Mouse (Mus musculus) heart, adult 2 months (tissue): ENCODE results near the gene Vegfb. TPM values are rescaled to one million over a fixed set of nuclear protein-coding genes. Genes with fewer than 3 reads are reported as not detected.
A peak's percentile ranks its signal among the peaks of the same experiment; 100 is the strongest.

Source experiments
- DNase-seq, 2 experiments: peaks; one replicate each; pipeline ENCODE4 v3.0.0; 2021
- H3K27ac ChIP-seq: fragments of 200-600 bp; 2 replicates; pipeline ENCODE4 v1.8.1; 2022
- H3K27me3 ChIP-seq: fragments of 200-500 bp; 2 replicates; pipeline ENCODE4 v1.6.1; 2012; ENCODE audit warnings: mild to moderate bottlenecking, low read length, inconsistent platforms, mixed read lengths; ENCODE audit not compliant: control insufficient read depth, insufficient read depth
- H3K36me3 ChIP-seq: fragments of 200-500 bp; 2 replicates; pipeline ENCODE4 v1.6.1; 2012; ENCODE audit warnings: low read length, inconsistent platforms; ENCODE audit not compliant: control insufficient read depth, insufficient read depth
- H3K4me1 ChIP-seq: fragments of 200-500 bp; 2 replicates; pipeline ENCODE4 v1.6.1; 2011; ENCODE audit warnings: low read length; ENCODE audit not compliant: control insufficient read depth, insufficient read depth
- H3K4me3 ChIP-seq: fragments of 200-600 bp; 2 replicates; pipeline ENCODE4 v1.8.1; 2022
- H3K79me2 ChIP-seq: fragments of 200-500 bp; replicated peaks from 2 replicates; pipeline ENCODE4 v1.6.1; 2012; ENCODE audit warnings: mild to moderate bottlenecking, inconsistent platforms, low read length, moderate library complexity, mixed read lengths; ENCODE audit not compliant: control insufficient read depth, insufficient read depth
- H3K9ac ChIP-seq: fragments of 200-500 bp; 2 replicates; pipeline ENCODE4 v1.6.1; 2012; ENCODE audit warnings: low read depth, mild to moderate bottlenecking, control low read depth, inconsistent platforms, low read length, mixed read lengths
- CTCF ChIP-seq: fragments of 200-600 bp; IDR thresholded peaks from 2 replicates; pipeline ENCODE4 v1.8.1; 2022; ENCODE audit warnings: antibody characterized with exemption, mild to moderate bottlenecking, moderate library complexity
- EP300 ChIP-seq: fragments of 200-500 bp; IDR thresholded peaks from 2 replicates; pipeline ENCODE4 v1.6.1; 2011; ENCODE audit warnings: low read depth, low read length, control low read depth; ENCODE audit not compliant: insufficient read depth
- POLR2A ChIP-seq: fragments of 200-500 bp; IDR thresholded peaks from 2 replicates; pipeline ENCODE4 v1.6.1; 2011; ENCODE audit warnings: mild to moderate bottlenecking, low read depth, low read length, control low read depth; ENCODE audit not compliant: insufficient read depth
- WGBS: fragments of 180-500 bp; shearing (Covaris S2); methylation state at CpG from one replicate; pipeline ENCODE4 v1.1.7; 2018; 5-methylcytosine and 5-hydroxymethylcytosine counted together
- intact Hi-C: fragments of 180-260 bp; cut with DNase I; formaldehyde crosslinking; loops from one replicate; pipeline ENCODE4 v1.15.1; 2025
- polyA plus RNA-seq: library from polyadenylated mRNA; depleted of rRNA; stranded (reverse); fragments of >200 nt; gene quantifications from 2 replicates; pipeline ENCODE4 v1.2.3, GENCODE M21; 2012
- total RNA-seq, 2 experiments: library from RNA; stranded (reverse); gene quantifications; 2 replicates each; pipeline ENCODE4 v1.2.3; 2021

The Vegfb gene
- total and polyA plus RNA-seq, 3 experiments = 355 to 501 (median 413) TPM

- TF ChIP-seq CTCF = peak; percentile 87
- 0 out of 2 replicates have a peak, but pooled peaks have one; percentile 6 for TF ChIP-seq EP300
- TF ChIP-seq POLR2A = peak; percentile 50; the same call in 1 of the 2 replicates
- Histone ChIP-seq H3K4me1 (peaks cover 3% of the 10 kb centered on the region; the same call in 1 of the 2 replicates), H3K27me3 (no peaks in the 10 kb centered on the region), H3K4me3 (peak overlapping the region; percentile 95), H3K79me2 (no peaks in the 10 kb centered on the region), H3K27ac (peak overlapping the region; percentile 97), H3K36me3 (no peaks in the 10 kb centered on the region), H3K9ac (peak overlapping the region; percentile 72)
- peak; percentile 99 for DNase-seq
- intact Hi-C loops = loop anchor here (2.0 to 5.0 kb wide), 2 partner anchors 37 to 59 kb away; partner anchors contain the start of genes Bad, Gpr137 and Stip1
- under 1% methylated on average over 58 of the region's 59 CpGs for WGBS
Observed at GRCm38 (mm10) chr19:6979486-6980380, 7.7 kb downstream of the Vegfb start.

DNA sequence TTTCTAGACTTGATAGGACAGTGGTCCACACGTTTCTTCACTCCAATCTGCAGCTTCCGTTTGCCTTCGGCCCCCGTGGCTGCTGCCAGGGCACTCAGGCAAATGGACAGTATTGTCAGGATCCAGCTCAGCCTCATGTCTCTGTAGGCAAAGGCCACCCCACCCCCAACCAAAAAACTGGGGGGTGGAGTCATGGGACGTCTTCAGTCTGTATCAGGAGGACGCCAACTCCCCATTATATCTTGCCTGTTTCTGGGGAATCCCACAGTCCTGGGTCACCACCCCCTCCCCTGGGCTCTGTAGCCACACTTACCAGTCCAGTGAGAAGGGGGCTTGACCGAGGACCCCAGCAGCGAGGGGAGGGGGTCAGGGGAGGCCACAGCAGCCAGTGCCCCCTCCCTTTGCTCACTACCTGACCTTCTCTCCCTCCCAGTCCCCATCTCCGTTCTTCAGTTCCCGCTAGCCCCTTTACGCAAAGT lies 8.4 kb downstream of the Vegfb start:
- TF ChIP-seq EP300 = no peak
- no peak for TF ChIP-seq CTCF
- TF ChIP-seq POLR2A = no peak
- Histone ChIP-seq H3K79me2 (no peaks in the 10 kb centered on the region), H3K9ac (peak overlapping the region; percentile 58), H3K27me3 (no peaks in the 10 kb centered on the region), H3K36me3 (no peaks in the 10 kb centered on the region), H3K4me1 (peaks cover 3% of the 10 kb centered on the region; the same call in 1 of the 2 replicates), H3K4me3 (peak overlapping the region; percentile 95), H3K27ac (peak overlapping the region; percentile 97)
- WGBS = 12% methylated on average over 11 of the region's 11 CpGs
- DNase-seq = peak; percentile 46 to 49
- intact Hi-C loops = loop anchor here (2.0 to 5.0 kb wide), 2 partner anchors 37 to 60 kb away; partner anchors contain the start of genes Bad, Gpr137 and Stip1

- H3K4me1 ChIP-seq = peaks cover 3% of the 10 kb centered on the region; the same call in 1 of the 2 replicates
- H3K27me3 ChIP-seq = no peaks in the 10 kb centered on the region
- peak overlapping the region; percentile 95; the same call in 1 of the 2 replicates for H3K4me3 ChIP-seq
- DNase-seq = no peak
- no peak overlapping the region for H3K9ac ChIP-seq
- H3K36me3 ChIP-seq = no peaks in the 10 kb centered on the region
- no peaks in the 10 kb centered on the region for H3K79me2 ChIP-seq
- intact Hi-C loops = loop anchor here (2.0 to 5.0 kb wide), 2 partner anchors 36 to 60 kb away; partner anchors contain the start of genes Bad, Gpr137 and Stip1
- WGBS = 43% methylated on average over 3 of the region's 3 CpGs
- TF ChIP-seq EP300 (no peak), CTCF (no peak), POLR2A (no peak)
- no peak overlapping the region; the same call in 1 of the 2 replicates for H3K27ac ChIP-seq
Observed at GRCm38 (mm10) chr19:6978639-6978974, 8.8 kb downstream of the Vegfb start.

DNA sequence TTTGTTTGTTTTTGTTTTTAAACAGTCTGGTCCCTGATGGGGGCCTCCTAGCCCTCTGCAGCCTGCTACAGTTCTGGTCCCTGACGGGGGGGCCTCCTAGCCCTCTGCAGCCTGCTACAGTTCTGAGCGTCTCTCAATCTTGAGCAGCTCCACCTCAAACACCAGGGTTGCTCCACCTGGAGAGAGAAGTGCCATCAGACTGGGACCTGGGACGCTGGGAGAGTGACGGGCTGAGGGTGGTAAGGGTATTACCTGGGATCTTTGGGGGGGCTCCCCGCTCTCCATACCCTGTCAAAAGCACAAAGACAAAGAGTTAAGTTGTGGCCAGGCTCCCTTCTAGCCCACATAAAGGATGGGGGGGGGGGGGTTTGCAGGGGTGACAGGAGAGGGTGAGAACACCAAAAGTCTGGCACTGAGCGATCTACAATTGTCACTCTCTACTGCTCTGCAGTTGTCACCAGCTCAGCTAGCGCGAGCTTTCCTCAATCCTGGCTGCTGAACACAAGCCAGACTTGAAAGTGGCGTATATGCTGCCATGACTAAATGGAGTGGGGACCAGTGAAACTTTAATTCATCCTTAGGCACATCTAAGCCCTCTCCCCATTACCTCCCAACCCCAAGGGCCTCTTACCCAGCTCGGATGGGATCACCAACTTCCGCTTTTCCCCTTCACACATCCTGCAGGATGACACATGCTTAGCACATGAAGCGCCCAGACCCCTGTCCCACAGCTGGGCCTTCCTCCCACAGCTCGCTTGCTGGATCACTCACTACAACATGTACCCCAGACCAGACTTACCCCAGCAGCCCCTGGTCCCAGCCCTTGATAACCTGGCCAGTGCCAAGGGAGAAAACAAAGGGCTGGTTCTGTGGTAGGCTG lies 9.5 kb downstream of the Vegfb start:
- H3K4me3 ChIP-seq = no peak overlapping the region
- TF ChIP-seq EP300 (no peak), CTCF (no peak), POLR2A (no peak)
- H3K79me2 ChIP-seq = no peaks in the 10 kb centered on the region
- H3K4me1 ChIP-seq = peaks cover 3% of the 10 kb centered on the region; the same call in 1 of the 2 replicates
- H3K27me3 ChIP-seq = no peaks in the 10 kb centered on the region
- no peaks in the 10 kb centered on the region for H3K36me3 ChIP-seq
- no peak overlapping the region; the same call in 1 of the 2 replicates for H3K27ac ChIP-seq
- no peak for DNase-seq
- WGBS = 80% methylated on average over 13 of the region's 13 CpGs
- no peak overlapping the region for H3K9ac ChIP-seq
- intact Hi-C loops = loop anchor here (2.0 to 5.0 kb wide), 2 partner anchors 36 to 61 kb away; partner anchors contain the start of genes Bad, Gpr137 and Stip1
